Mouse (Mus musculus): ENCODE data around the gene 1700057G04Rik. TPM values are rescaled to one million over a fixed set of nuclear protein-coding genes. Genes with fewer than 3 reads are reported as not detected.
"Not testable (repeated sequence)": the region's sequence is repeated elsewhere in the genome, so short reads cannot be mapped to it uniquely, and the experiment has no call there.

1700057G04Rik gene
- total RNA-seq, 2 experiments from 2014 or later = not detected

- no peak for DNase-seq
These were observed 4.1 kb upstream of the 1700057G04Rik start for GRCm38 (mm10) chr9:92305075-92305474.

DNA sequence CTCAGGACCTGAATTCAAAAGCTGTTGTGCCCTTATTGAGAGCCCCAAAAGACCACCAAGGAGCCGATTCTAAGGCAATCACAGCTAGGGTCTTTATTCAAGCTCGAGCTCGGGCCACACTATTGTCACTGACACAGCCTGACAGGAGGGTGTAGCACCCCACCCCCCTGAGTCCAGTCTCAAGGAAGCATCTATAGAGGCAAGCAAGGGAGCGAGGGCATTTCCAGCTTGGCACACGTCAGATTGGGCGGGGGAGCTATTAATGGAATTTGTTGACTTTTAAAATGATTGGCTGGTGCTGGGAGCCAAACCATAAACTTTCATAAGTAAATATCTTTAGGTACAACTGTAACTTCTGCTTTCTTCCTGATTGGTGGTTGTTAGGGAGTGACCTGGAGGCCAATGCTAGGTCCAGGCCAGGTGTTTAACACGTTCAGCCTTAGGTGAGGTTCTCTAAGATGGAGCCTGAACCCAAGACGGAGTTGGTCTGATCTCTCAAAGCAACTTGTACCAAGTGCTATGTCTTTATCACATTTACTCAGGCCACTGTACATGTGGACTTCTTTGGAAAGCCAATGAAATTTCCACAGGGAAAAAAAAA, 3.5 kb upstream of the 1700057G04Rik start:
- DNase-seq = no peak

DNA sequence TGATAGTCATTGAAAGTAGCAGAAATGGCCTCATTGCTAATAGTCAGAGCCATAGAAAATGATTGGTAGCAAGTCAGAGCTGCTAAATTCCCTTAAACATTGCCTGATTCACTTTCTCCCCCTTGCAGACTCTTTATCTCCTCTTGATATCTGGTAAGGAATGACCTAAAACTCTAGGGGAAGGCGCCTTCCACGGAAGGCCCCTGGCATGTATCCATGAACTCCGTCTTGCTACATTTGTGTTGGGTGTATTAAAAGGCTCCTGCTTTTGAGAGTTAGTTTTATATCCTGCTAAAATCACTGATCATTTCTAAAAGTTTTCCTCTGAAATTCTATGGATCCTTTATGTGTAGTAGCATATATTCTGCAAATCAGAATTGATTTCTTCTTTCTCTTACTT, 7.6 kb downstream of the 1700057G04Rik start:
- peak; percentile 3 to 27 for DNase-seq

GRCm38 (mm10) chr9:92325936-92326335, 16.8 kb downstream of the 1700057G04Rik start:
- DNase-seq = not testable (repeated sequence)

- DNase-seq = no peak
These were observed 17.6 kb downstream of the 1700057G04Rik start for GRCm38 (mm10) chr9:92326813-92327212.

DNA sequence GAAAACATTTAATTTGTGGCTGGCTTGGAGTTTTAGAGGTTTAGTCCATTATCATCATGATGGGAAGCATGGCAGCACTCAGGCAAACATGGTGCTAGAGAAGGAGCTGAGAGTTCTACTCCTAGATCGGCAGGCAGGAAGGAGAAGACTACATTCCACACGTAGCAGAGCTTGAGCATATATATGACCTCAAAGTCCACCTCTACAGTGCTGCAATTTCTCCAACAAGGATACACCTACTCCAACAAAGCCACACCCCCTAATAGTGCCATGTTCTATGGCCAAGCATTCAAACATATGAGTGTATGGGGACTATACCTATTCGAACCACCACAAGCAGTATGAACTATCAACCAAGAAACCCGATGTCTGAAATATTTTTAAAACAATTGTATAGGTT, 22.2 kb downstream of the 1700057G04Rik start:
- DNase-seq = no peak

- no peak for DNase-seq
These were observed 25.7 kb downstream of the 1700057G04Rik start for GRCm38 (mm10) chr9:92334845-92335244.

GRCm38 (mm10) chr9:92335277-92335818, 26.2 kb downstream of the 1700057G04Rik start:
- no peak for DNase-seq

GRCm38 (mm10) chr9:92337063-92337462, 27.9 kb downstream of the 1700057G04Rik start:
- no peak for DNase-seq

DNA sequence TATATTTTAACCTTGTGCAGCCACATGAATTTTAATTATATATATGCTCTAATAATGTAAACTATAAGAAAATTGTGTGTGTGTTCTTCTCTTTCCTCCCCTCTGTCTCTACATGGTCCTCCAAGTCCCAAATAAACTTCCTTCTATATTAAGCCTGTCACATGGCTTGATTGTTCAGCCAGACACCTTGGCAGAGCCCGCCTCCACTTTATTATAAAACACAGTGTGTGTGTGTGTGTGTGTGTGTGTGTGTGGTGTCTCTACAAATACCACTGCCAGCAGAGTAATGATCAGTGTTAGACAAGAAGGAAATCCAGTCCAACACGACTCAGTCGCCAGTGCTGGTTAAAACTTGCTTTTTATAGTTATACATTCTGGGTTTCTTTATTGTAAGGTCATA, 28.5 kb downstream of the 1700057G04Rik start:
- DNase-seq = no peak

- DNase-seq = no peak
These were observed 29.8 kb downstream of the 1700057G04Rik start for GRCm38 (mm10) chr9:92338954-92339353.

GRCm38 (mm10) chr9:92351924-92352323, 42.7 kb downstream of the 1700057G04Rik start:
- DNase-seq = no peak

GRCm38 (mm10) chr9:92353306-92353705, 44.1 kb downstream of the 1700057G04Rik start:
- DNase-seq = no peak

GRCm38 (mm10) chr9:92360691-92361310, 51.6 kb downstream of the 1700057G04Rik start:
- DNase-seq = no peak

DNA sequence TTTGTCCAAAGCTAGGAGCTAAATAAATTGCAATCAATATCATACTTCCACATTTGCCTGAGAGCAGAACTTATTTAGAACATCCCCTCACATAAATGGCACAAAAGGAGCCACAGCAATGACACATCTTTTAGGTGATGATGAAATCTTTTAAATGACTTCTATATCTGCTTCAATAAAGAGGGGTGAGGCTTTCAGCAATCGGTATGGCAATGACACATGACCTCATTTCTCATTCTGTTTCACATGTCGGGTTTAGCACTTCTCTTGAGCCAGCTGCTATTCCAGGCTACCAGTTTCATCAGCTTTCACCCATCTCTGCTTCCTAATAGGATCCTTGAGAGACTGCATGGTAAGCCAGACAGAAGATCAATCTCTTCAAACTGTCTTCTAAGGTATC, 54.3 kb downstream of the 1700057G04Rik start:
- DNase-seq = no peak

GRCm38 (mm10) chr9:92368920-92369319, 59.7 kb downstream of the 1700057G04Rik start:
- DNase-seq = no peak

DNA sequence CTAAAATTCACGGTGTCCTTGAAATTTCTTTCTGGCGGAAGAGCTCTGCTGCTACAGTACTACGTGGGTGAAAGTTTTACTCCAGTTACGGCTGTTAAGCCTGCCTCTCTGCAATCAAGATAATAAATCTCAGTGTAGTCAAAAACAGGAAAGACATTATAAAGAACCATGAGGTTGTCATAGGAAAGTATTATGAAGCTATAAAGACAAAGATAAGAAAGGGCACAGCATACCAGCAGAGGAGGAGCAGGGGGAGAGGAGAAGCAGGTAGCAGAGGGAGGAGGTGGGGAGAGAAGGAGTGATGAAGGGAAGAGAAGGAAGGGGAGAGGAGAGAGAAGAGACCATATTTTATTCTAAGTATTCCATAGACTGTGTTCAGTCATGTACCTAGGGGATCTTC, 64.7 kb downstream of the 1700057G04Rik start:
- DNase-seq = no peak

GRCm38 (mm10) chr9:92374705-92375199, 65.6 kb downstream of the 1700057G04Rik start:
- peak in 1 of 2 experiments; percentile 11 for DNase-seq

DNA sequence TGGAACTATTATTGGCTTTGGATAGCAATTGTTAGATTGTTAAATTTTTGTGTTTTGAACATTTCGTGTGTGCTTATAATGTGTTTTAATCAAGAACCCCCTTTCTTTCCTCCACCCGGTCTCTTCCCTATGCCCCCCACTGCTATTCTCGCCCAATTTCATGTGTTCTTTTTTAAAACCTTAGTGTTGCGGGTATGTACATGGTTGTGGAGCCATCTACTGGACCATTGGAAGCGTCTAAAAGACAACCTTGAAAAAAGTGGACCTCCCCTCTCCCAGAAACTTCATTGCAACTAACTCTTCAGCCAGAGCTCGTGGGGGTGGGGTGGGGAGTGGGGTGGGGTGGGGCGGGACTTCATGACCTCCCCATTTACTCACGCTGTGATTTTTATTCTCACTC, 66.2 kb downstream of the 1700057G04Rik start:
- no peak for DNase-seq

GRCm38 (mm10) chr9:92377967-92378366, 68.8 kb downstream of the 1700057G04Rik start:
- DNase-seq = no peak

DNA sequence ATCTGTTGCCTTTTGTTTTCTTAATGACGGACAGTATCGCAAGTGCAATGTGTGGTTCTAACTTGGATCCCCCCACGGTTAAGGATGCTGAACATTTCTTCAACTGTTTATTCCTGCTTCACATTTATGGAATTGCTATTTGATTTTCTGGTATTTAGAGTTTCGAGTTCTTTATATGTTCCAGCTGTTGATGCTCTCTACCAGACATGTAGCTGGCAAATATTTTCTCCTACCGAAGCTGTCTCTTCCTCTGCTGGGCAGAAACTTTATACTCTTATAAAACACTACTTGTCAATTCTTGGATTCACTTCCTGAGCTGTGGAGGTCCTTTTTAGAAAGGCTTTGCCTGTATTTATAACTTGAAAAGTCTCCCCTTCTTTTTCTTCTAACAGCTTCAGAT, 70.1 kb downstream of the 1700057G04Rik start:
- DNase-seq = no peak

DNA sequence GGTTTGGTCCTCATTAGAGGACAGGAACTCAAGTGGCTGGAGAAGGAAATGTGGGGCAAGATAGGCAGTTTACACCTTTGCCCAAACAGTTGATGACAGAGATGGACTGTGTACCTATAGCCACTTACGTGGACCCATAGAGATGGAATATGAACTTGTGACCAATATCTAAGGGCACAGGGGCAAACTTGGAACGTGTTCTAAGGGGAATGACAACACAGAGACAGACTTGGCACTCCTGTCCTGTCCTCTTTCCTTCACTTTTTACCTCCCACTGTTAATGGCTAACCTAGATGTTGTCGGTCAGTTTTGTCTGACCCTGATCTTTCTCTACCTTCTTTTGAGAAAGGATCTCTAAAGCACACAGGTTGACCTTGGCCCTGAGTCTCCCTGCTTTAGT, 74.2 kb downstream of the 1700057G04Rik start:
- DNase-seq = no peak

DNA sequence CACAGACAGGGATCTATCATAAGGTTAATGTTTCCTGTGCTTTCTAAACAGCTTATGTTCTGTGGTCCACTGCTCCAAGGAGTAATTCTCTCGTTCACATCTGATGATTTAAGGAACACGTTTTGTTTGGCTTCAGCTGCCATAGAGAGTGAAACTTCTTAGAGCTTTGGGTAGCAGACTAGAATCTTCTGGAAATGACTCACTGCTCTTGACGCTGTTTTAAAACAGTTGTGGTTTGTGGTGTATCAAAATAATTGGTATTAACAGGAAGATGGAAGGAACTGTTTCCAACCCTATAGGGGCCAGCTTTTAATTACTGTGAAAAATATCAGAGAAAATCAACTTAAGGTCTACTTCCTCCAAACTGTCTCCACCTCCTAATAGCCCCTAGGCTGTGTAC, 75.2 kb downstream of the 1700057G04Rik start:
- no peak for DNase-seq

DNA sequence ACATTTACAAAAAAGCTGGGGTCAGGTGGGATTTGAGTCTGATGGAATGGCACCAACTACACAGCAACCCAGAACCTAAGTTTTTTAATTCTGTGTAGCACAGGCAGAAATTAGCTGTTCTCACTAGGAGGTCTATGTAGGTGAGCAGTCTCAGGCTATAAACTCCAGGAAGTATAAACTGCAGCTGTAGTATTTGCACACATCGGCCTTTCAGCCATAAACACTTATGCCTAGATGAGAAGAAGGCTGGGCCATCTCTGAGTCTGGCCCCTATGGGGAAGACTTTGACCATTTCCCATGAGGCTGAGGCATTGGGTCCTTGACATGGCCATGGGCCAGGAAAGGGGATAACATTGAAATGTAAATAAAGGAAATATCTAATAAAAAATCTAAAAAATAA, 76.7 kb downstream of the 1700057G04Rik start:
- DNase-seq = no peak
